Mouse (Mus musculus) hindbrain, embryonic 14.5 days (tissue): ENCODE measurements around the gene Pafah1b2. TPM values are rescaled to one million over a fixed set of nuclear protein-coding genes. Genes with fewer than 3 reads are reported as not detected.

Experiments
- ATAC-seq: fragments of 200-750 bp; cut with Nextera tagmentation; 2 replicates; pipeline ENCODE4 v1.8.0; 2017; ENCODE audit warnings: moderate number of reproducible peaks, mild to moderate bottlenecking, moderate TSS enrichment, moderate library complexity; ENCODE audit not compliant: low FRiP score
- DNase-seq: peaks from one replicate; pipeline ENCODE4 v3.0.0-alpha.2; 2015; ENCODE audit warnings: low spot score
- H3K27ac ChIP-seq: fragments of 300-500 bp; sonication (generic); 2 replicates; pipeline ENCODE4 v1.5.1; 2014; ENCODE audit warnings: mild to moderate bottlenecking, moderate library complexity
- H3K27me3 ChIP-seq: fragments of 300-500 bp; sonication (generic); 2 replicates; pipeline ENCODE4 v1.6.1; 2014; ENCODE audit warnings: mild to moderate bottlenecking, low read length, mixed read lengths; ENCODE audit not compliant: control insufficient read depth, insufficient read depth
- H3K36me3 ChIP-seq: fragments of 300-500 bp; sonication (generic); replicated peaks from 2 replicates; pipeline ENCODE4 v1.6.1; 2014; ENCODE audit not compliant: control insufficient read depth, insufficient read depth
- H3K4me1 ChIP-seq: fragments of 300-500 bp; sonication (generic); replicated peaks from 2 replicates; pipeline ENCODE4 v1.6.1; 2014; ENCODE audit warnings: antibody characterized with exemption, low read length, mixed read lengths; ENCODE audit not compliant: control insufficient read depth, insufficient read depth
- H3K4me2 ChIP-seq: fragments of 300-500 bp; sonication (generic); replicated peaks from 2 replicates; pipeline ENCODE4 v1.6.1; 2014; ENCODE audit warnings: mild to moderate bottlenecking, moderate library complexity
- H3K4me3 ChIP-seq: fragments of 300-500 bp; sonication (generic); replicated peaks from 2 replicates; pipeline ENCODE4 v1.5.1; 2014; ENCODE audit warnings: mild to moderate bottlenecking, low read length
- H3K9ac ChIP-seq: fragments of 300-500 bp; sonication (generic); 2 replicates; pipeline ENCODE4 v1.6.1; 2014
- H3K9me3 ChIP-seq: fragments of 300-500 bp; sonication (generic); 2 replicates; pipeline ENCODE4 v1.6.1; 2016; ENCODE audit warnings: low read length; ENCODE audit not compliant: control insufficient read depth
- WGBS: fragments of 180-500 bp; shearing (Covaris S2); extraction: QIAGEN DNeasy Blood & Tissue Kit; methylation state at CpG from one replicate; pipeline ENCODE4 v1.1.7; 2014; 5-methylcytosine and 5-hydroxymethylcytosine counted together
- polyA plus RNA-seq: library from polyadenylated mRNA; unstranded; fragments of >200 nt; fragmentation: Nextera tagmentation; extraction: Ambion mirVana; gene quantifications from 2 replicates; pipeline ENCODE4 v1.2.1, GENCODE M21; 2014

The Pafah1b2 gene
- polyA plus RNA-seq, 1 experiment from 2014 or later = 289 TPM

- 81% methylated on average over 5 of the region's 5 CpGs for WGBS
- Histone ChIP-seq H3K27me3 (no peaks in the 10 kb centered on the region), H3K9ac (no peak overlapping the region), H3K4me1 (no peaks in the 10 kb centered on the region; the same call in 1 of the 2 replicates), H3K36me3 (no peaks in the 10 kb centered on the region), H3K4me3 (no peak overlapping the region), H3K27ac (no peak overlapping the region), H3K9me3 (no peaks in the 10 kb centered on the region), H3K4me2 (no peak overlapping the region)
- ATAC-seq = no peak
- DNase-seq = no peak
Observed at GRCm38 (mm10) chr9:46030184-46030583, 17.7 kb upstream of the Pafah1b2 start.

GRCm38 (mm10) chr9:46029534-46029933, 17.0 kb upstream of the Pafah1b2 start:
- ATAC-seq = no peak
- 82% methylated on average over 6 of the region's 6 CpGs for WGBS
- H3K9me3 ChIP-seq = no peaks in the 10 kb centered on the region

GRCm38 (mm10) chr9:46027994-46028393, 15.5 kb upstream of the Pafah1b2 start:
- WGBS = 33% methylated on average over 8 of the region's 8 CpGs
- Histone ChIP-seq H3K27me3 (no peaks in the 10 kb centered on the region), H3K4me3 (no peak overlapping the region), H3K27ac (no peak overlapping the region; the same call in 1 of the 2 replicates), H3K4me2 (no peak overlapping the region), H3K36me3 (no peaks in the 10 kb centered on the region), H3K4me1 (no peaks in the 10 kb centered on the region), H3K9ac (no peak overlapping the region), H3K9me3 (no peaks in the 10 kb centered on the region)
- no peak for ATAC-seq
- DNase-seq = no peak

More at GRCm38 (mm10) chr9:46029534-46029933, 17.0 kb upstream of the Pafah1b2 start:
- H3K4me3 ChIP-seq = no peak overlapping the region
- H3K4me2 ChIP-seq = no peak overlapping the region
- no peak overlapping the region for H3K27ac ChIP-seq
- DNase-seq = no peak
- H3K36me3 ChIP-seq = no peaks in the 10 kb centered on the region
- no peaks in the 10 kb centered on the region for H3K4me1 ChIP-seq
- H3K9ac ChIP-seq = no peak overlapping the region
- no peaks in the 10 kb centered on the region for H3K27me3 ChIP-seq

- H3K4me3 ChIP-seq = no peak overlapping the region
- 85% methylated on average over 9 of the region's 9 CpGs for WGBS
- no peak for DNase-seq
Observed at GRCm38 (mm10) chr9:46026058-46026849, 13.8 kb upstream of the Pafah1b2 start.

GRCm38 (mm10) chr9:46023591-46023990, 11.1 kb upstream of the Pafah1b2 start:
- no peak for ATAC-seq
- no peak for DNase-seq
- WGBS = 95% methylated on average over 11 of the region's 11 CpGs
- Histone ChIP-seq H3K9ac (no peak overlapping the region), H3K27me3 (no peaks in the 10 kb centered on the region), H3K4me3 (no peak overlapping the region), H3K9me3 (no peaks in the 10 kb centered on the region), H3K4me1 (no peaks in the 10 kb centered on the region), H3K36me3 (peaks cover 4% of the 10 kb centered on the region; the same call in 1 of the 2 replicates), H3K4me2 (no peak overlapping the region), H3K27ac (no peak overlapping the region)

More at GRCm38 (mm10) chr9:46026058-46026849, 13.8 kb upstream of the Pafah1b2 start:
- no peak for ATAC-seq
- Histone ChIP-seq H3K4me2 (no peak overlapping the region), H3K27me3 (no peaks in the 10 kb centered on the region), H3K9ac (no peak overlapping the region), H3K9me3 (no peaks in the 10 kb centered on the region), H3K36me3 (no peaks in the 10 kb centered on the region), H3K27ac (no peak overlapping the region), H3K4me1 (no peaks in the 10 kb centered on the region)

GRCm38 (mm10) chr9:46019975-46020374, 7.5 kb upstream of the Pafah1b2 start:
- no peaks in the 10 kb centered on the region for H3K9me3 ChIP-seq
- no peak for ATAC-seq
- H3K27ac ChIP-seq = no peak overlapping the region
- WGBS = 79% methylated on average over 6 of the region's 6 CpGs
- H3K4me1 ChIP-seq = peaks cover 16% of the 10 kb centered on the region
- H3K9ac ChIP-seq = no peak overlapping the region
- no peaks in the 10 kb centered on the region for H3K27me3 ChIP-seq
- H3K36me3 ChIP-seq = peaks cover 4% of the 10 kb centered on the region; the same call in 1 of the 2 replicates
- no peak for DNase-seq
- no peak overlapping the region for H3K4me3 ChIP-seq
- no peak overlapping the region for H3K4me2 ChIP-seq

GRCm38 (mm10) chr9:46018316-46018715, 5.8 kb upstream of the Pafah1b2 start:
- H3K4me3 ChIP-seq = no peak overlapping the region

GRCm38 (mm10) chr9:46016417-46016816, 3.9 kb upstream of the Pafah1b2 start:
- Histone ChIP-seq H3K9ac (no peak overlapping the region), H3K4me3 (no peak overlapping the region), H3K4me2 (no peak overlapping the region), H3K36me3 (peaks cover 4% of the 10 kb centered on the region; the same call in 1 of the 2 replicates), H3K27ac (no peak overlapping the region), H3K4me1 (peaks cover 39% of the 10 kb centered on the region), H3K9me3 (no peaks in the 10 kb centered on the region), H3K27me3 (no peaks in the 10 kb centered on the region)
- WGBS = 68% methylated on average over 4 of the region's 4 CpGs
- ATAC-seq (no peak), DNase-seq (no peak)

More at GRCm38 (mm10) chr9:46018316-46018715, 5.8 kb upstream of the Pafah1b2 start:
- Histone ChIP-seq H3K4me1 (peaks cover 32% of the 10 kb centered on the region), H3K9ac (no peak overlapping the region), H3K36me3 (peaks cover 4% of the 10 kb centered on the region; the same call in 1 of the 2 replicates), H3K27me3 (no peaks in the 10 kb centered on the region), H3K4me2 (no peak overlapping the region), H3K27ac (no peak overlapping the region), H3K9me3 (no peaks in the 10 kb centered on the region)
- 88% methylated on average over 6 of the region's 6 CpGs for WGBS
- ATAC-seq (no peak), DNase-seq (no peak)

- H3K36me3 ChIP-seq = peaks cover 4% of the 10 kb centered on the region; the same call in 1 of the 2 replicates
- no peak overlapping the region; the same call in 1 of the 2 replicates for H3K27ac ChIP-seq
- ATAC-seq = no peak
- peak; percentile 50 for DNase-seq
- no peak overlapping the region for H3K4me3 ChIP-seq
- no peaks in the 10 kb centered on the region for H3K9me3 ChIP-seq
- no peak overlapping the region for H3K9ac ChIP-seq
- no peaks in the 10 kb centered on the region for H3K27me3 ChIP-seq
- WGBS = 16% methylated on average over 9 of the region's 9 CpGs
- peak overlapping the region; percentile 62 for H3K4me2 ChIP-seq
- peaks cover 41% of the 10 kb centered on the region for H3K4me1 ChIP-seq
Observed at GRCm38 (mm10) chr9:46015831-46016230, 3.3 kb upstream of the Pafah1b2 start.
